Mouse (Mus musculus): Measurements from ENCODE around the gene Icos. TPM values are rescaled to one million over a fixed set of nuclear protein-coding genes. Genes with fewer than 3 reads are reported as not detected.

The Icos gene
- polyA plus RNA-seq, 1 experiment from 2014 or later: not detected

- Histone ChIP-seq H3K4me1 (ENCODE audit: control insufficient read depth, insufficient read depth, low read length) (no peaks in the 10 kb centered on the region), H3K9ac (replicated peaks; ENCODE audit: low read length) (no peak overlapping the region), H3K27ac (replicated peaks; ENCODE audit: low read depth, low read length) (no peak overlapping the region), H3K36me3 (ENCODE audit: control insufficient read depth, insufficient read depth, low read length) (no peaks in the 10 kb centered on the region), H3K4me3 (replicated peaks; ENCODE audit: low read depth, low read length) (no peak overlapping the region), H3K9me3 (ENCODE audit: control insufficient read depth, low read length) (no peaks in the 10 kb centered on the region), H3K27me3 (ENCODE audit: control insufficient read depth, insufficient read depth, low read length) (no peaks in the 10 kb centered on the region), H3K4me2 (ENCODE audit: low read length) (no peak overlapping the region)
- ATAC-seq (ENCODE audit: low FRiP score, low TSS enrichment) (no peak), DNase-seq (no peak)
- WGBS: 89% methylated on average over 7 of the region's 7 CpGs
Observed at GRCm38 (mm10) chr1:61001786-61002354, 24.1 kb downstream of the Icos start.

- Histone ChIP-seq H3K4me2 (ENCODE audit: low read length) (no peak overlapping the region), H3K9me3 (ENCODE audit: control insufficient read depth, low read length) (no peaks in the 10 kb centered on the region), H3K27me3 (ENCODE audit: control insufficient read depth, insufficient read depth, low read length) (no peaks in the 10 kb centered on the region), H3K4me1 (ENCODE audit: control insufficient read depth, insufficient read depth, low read length) (no peaks in the 10 kb centered on the region), H3K27ac (replicated peaks; ENCODE audit: low read depth, low read length) (no peak overlapping the region), H3K9ac (replicated peaks; ENCODE audit: low read length) (no peak overlapping the region), H3K4me3 (replicated peaks; ENCODE audit: low read depth, low read length) (no peak overlapping the region), H3K36me3 (ENCODE audit: control insufficient read depth, insufficient read depth, low read length) (no peaks in the 10 kb centered on the region)
- DNase-seq (no peak), ATAC-seq (ENCODE audit: low FRiP score, low TSS enrichment) (no peak)
- 97% methylated on average over 2 of the region's 2 CpGs for WGBS
Observed at GRCm38 (mm10) chr1:61006229-61006628, 28.5 kb downstream of the Icos start.

- Histone ChIP-seq H3K36me3 (ENCODE audit: control insufficient read depth, insufficient read depth, low read length) (no peaks in the 10 kb centered on the region), H3K4me1 (ENCODE audit: control insufficient read depth, insufficient read depth, low read length) (no peaks in the 10 kb centered on the region), H3K4me3 (replicated peaks; ENCODE audit: low read depth, low read length) (no peak overlapping the region), H3K9me3 (ENCODE audit: control insufficient read depth, low read length) (no peaks in the 10 kb centered on the region), H3K9ac (replicated peaks; ENCODE audit: low read length) (no peak overlapping the region), H3K27me3 (ENCODE audit: control insufficient read depth, insufficient read depth, low read length) (no peaks in the 10 kb centered on the region), H3K4me2 (ENCODE audit: low read length) (no peak overlapping the region), H3K27ac (replicated peaks; ENCODE audit: low read depth, low read length) (no peak overlapping the region)
- DNase-seq (no peak), ATAC-seq (ENCODE audit: low FRiP score, low TSS enrichment) (no peak)
Observed at GRCm38 (mm10) chr1:61007516-61007915, 29.8 kb downstream of the Icos start.

- WGBS: 82% methylated on average over 1 of the region's 1 CpGs
- Histone ChIP-seq H3K9me3 (ENCODE audit: control insufficient read depth, low read length) (no peaks in the 10 kb centered on the region), H3K4me1 (ENCODE audit: control insufficient read depth, insufficient read depth, low read length) (no peaks in the 10 kb centered on the region), H3K27ac (replicated peaks; ENCODE audit: low read depth, low read length) (no peak overlapping the region), H3K27me3 (ENCODE audit: control insufficient read depth, insufficient read depth, low read length) (no peaks in the 10 kb centered on the region), H3K36me3 (ENCODE audit: control insufficient read depth, insufficient read depth, low read length) (no peaks in the 10 kb centered on the region), H3K9ac (replicated peaks; ENCODE audit: low read length) (no peak overlapping the region), H3K4me3 (replicated peaks; ENCODE audit: low read depth, low read length) (no peak overlapping the region), H3K4me2 (ENCODE audit: low read length) (no peak overlapping the region)
- ATAC-seq (ENCODE audit: low FRiP score, low TSS enrichment) (no peak), DNase-seq (no peak)
Observed at GRCm38 (mm10) chr1:61016578-61017118, 38.9 kb downstream of the Icos start.

- Histone ChIP-seq H3K9me3 (ENCODE audit: control insufficient read depth, low read length) (no peaks in the 10 kb centered on the region), H3K27ac (replicated peaks; ENCODE audit: low read depth, low read length) (no peak overlapping the region), H3K36me3 (ENCODE audit: control insufficient read depth, insufficient read depth, low read length) (no peaks in the 10 kb centered on the region), H3K4me2 (ENCODE audit: low read length) (no peak overlapping the region), H3K27me3 (ENCODE audit: control insufficient read depth, insufficient read depth, low read length) (no peaks in the 10 kb centered on the region), H3K9ac (replicated peaks; ENCODE audit: low read length) (no peak overlapping the region), H3K4me3 (replicated peaks; ENCODE audit: low read depth, low read length) (no peak overlapping the region), H3K4me1 (ENCODE audit: control insufficient read depth, insufficient read depth, low read length) (no peaks in the 10 kb centered on the region)
- DNase-seq (no peak), ATAC-seq (ENCODE audit: low FRiP score, low TSS enrichment) (no peak)
- WGBS: 84% methylated on average over 5 of the region's 5 CpGs
Observed at GRCm38 (mm10) chr1:61026712-61027111, 49.0 kb downstream of the Icos start.

- Histone ChIP-seq H3K4me3 (replicated peaks; ENCODE audit: low read depth, low read length) (no peak overlapping the region), H3K9ac (replicated peaks; ENCODE audit: low read length) (no peak overlapping the region), H3K9me3 (ENCODE audit: control insufficient read depth, low read length) (no peaks in the 10 kb centered on the region), H3K36me3 (ENCODE audit: control insufficient read depth, insufficient read depth, low read length) (no peaks in the 10 kb centered on the region), H3K27ac (replicated peaks; ENCODE audit: low read depth, low read length) (no peak overlapping the region), H3K4me2 (ENCODE audit: low read length) (no peak overlapping the region), H3K27me3 (ENCODE audit: control insufficient read depth, insufficient read depth, low read length) (no peaks in the 10 kb centered on the region), H3K4me1 (ENCODE audit: control insufficient read depth, insufficient read depth, low read length) (no peaks in the 10 kb centered on the region)
- WGBS: 93% methylated on average over 3 of the region's 3 CpGs
- DNase-seq: no peak
- no peak for ATAC-seq (ENCODE audit: low FRiP score, low TSS enrichment)
Observed at GRCm38 (mm10) chr1:61027519-61027918, 49.8 kb downstream of the Icos start.

- Histone ChIP-seq H3K4me1 (ENCODE audit: control insufficient read depth, insufficient read depth, low read length) (no peaks in the 10 kb centered on the region), H3K9ac (replicated peaks; ENCODE audit: low read length) (no peak overlapping the region), H3K9me3 (ENCODE audit: control insufficient read depth, low read length) (no peaks in the 10 kb centered on the region), H3K27ac (replicated peaks; ENCODE audit: low read depth, low read length) (no peak overlapping the region), H3K36me3 (ENCODE audit: control insufficient read depth, insufficient read depth, low read length) (no peaks in the 10 kb centered on the region), H3K4me2 (ENCODE audit: low read length) (no peak overlapping the region), H3K27me3 (ENCODE audit: control insufficient read depth, insufficient read depth, low read length) (no peaks in the 10 kb centered on the region), H3K4me3 (replicated peaks; ENCODE audit: low read depth, low read length) (no peak overlapping the region)
- no peak for ATAC-seq (ENCODE audit: low FRiP score, low TSS enrichment)
- WGBS: 51% methylated on average over 1 of the region's 1 CpGs
- no peak for DNase-seq
Observed at GRCm38 (mm10) chr1:61029919-61030318, 52.2 kb downstream of the Icos start.

- H3K27me3 ChIP-seq (ENCODE audit: control insufficient read depth, insufficient read depth, low read length): no peaks in the 10 kb centered on the region
- H3K4me3 ChIP-seq (replicated peaks; ENCODE audit: low read depth, low read length): no peak overlapping the region
- H3K9me3 ChIP-seq (ENCODE audit: control insufficient read depth, low read length): no peaks in the 10 kb centered on the region
- H3K4me1 ChIP-seq (ENCODE audit: control insufficient read depth, insufficient read depth, low read length): no peaks in the 10 kb centered on the region
- H3K4me2 ChIP-seq (ENCODE audit: low read length): no peak overlapping the region
- H3K9ac ChIP-seq (replicated peaks; ENCODE audit: low read length): no peak overlapping the region
- ATAC-seq (ENCODE audit: low FRiP score, low TSS enrichment) (no peak), DNase-seq (no peak)
- no peak overlapping the region for H3K27ac ChIP-seq (replicated peaks; ENCODE audit: low read depth, low read length)
- H3K36me3 ChIP-seq (ENCODE audit: control insufficient read depth, insufficient read depth, low read length): no peaks in the 10 kb centered on the region
Observed at GRCm38 (mm10) chr1:61030532-61030931, 52.8 kb downstream of the Icos start.

- H3K27ac ChIP-seq (replicated peaks; ENCODE audit: low read depth, low read length): no peak overlapping the region
- no peak for DNase-seq
- H3K4me1 ChIP-seq (ENCODE audit: control insufficient read depth, insufficient read depth, low read length): no peaks in the 10 kb centered on the region
- no peaks in the 10 kb centered on the region for H3K27me3 ChIP-seq (ENCODE audit: control insufficient read depth, insufficient read depth, low read length)
- H3K4me3 ChIP-seq (replicated peaks; ENCODE audit: low read depth, low read length): no peak overlapping the region
- no peak overlapping the region for H3K9ac ChIP-seq (replicated peaks; ENCODE audit: low read length)
- H3K4me2 ChIP-seq (ENCODE audit: low read length): no peak overlapping the region
- no peak for ATAC-seq (ENCODE audit: low FRiP score, low TSS enrichment)
- H3K36me3 ChIP-seq (ENCODE audit: control insufficient read depth, insufficient read depth, low read length): no peaks in the 10 kb centered on the region
- 67% methylated on average over 1 of the region's 1 CpGs for WGBS
- no peaks in the 10 kb centered on the region for H3K9me3 ChIP-seq (ENCODE audit: control insufficient read depth, low read length)
Observed at GRCm38 (mm10) chr1:61035270-61035669, 57.5 kb downstream of the Icos start.
